14 mouse cellular contexts compared by ENCODE assay signal in genomic region chr3:146766071-146766605, GRCm38 (mm10). TPM values are rescaled to one million over a fixed set of nuclear protein-coding genes. Genes with fewer than 3 reads are reported as not detected.
DNase-seq lines count a peak whose midpoint lies in the region; ATAC-seq and TF ChIP-seq lines count a peak whose summit lies in the region.
"Had no signal": no experiment of that assay in that cellular context is flagged by ENCODE, and none has a peak within 500 bp of the region (broad histone marks: within the 10 kb centered on the region; RNA-seq: fewer than 3 reads in every experiment).

No protein-coding gene starts in this region.

- no peak for TF ChIP-seq POLR2A in bone marrow macrophage, adult 2 months (IDR thresholded peaks at IDR 0.05; ENCODE audit: borderline replicate concordance, low read depth, low read length)

- H3K27me3 ChIP-seq in heart, embryonic 16.5 days (ENCODE audit: control insufficient read depth, insufficient read depth, low read length), result no peaks in the 10 kb centered on the region
- H3K27me3 ChIP-seq in megakaryocyte, embryonic 14.5 days (replicated peaks), result no peaks in the 10 kb centered on the region
- H3K27me3 ChIP-seq in neural tube, embryonic 13.5 days, result no peaks in the 10 kb centered on the region
- H3K27me3 ChIP-seq: CH12.LX had no signal

- peaks cover 31% of the 10 kb centered on the region for H3K4me1 ChIP-seq in heart, embryonic 16.5 days (ENCODE audit: control insufficient read depth, insufficient read depth, low read length)
- peaks cover 80% of the 10 kb centered on the region for H3K4me1 ChIP-seq in megakaryocyte, embryonic 14.5 days
- H3K4me1 ChIP-seq in bone marrow macrophage, adult 2 months (ENCODE audit: control insufficient read depth, insufficient read depth, low read length), result peaks cover 13% of the 10 kb centered on the region
- H3K4me1 ChIP-seq in neural tube, embryonic 13.5 days (replicated peaks), result peaks cover 43% of the 10 kb centered on the region

- H3K4me2 ChIP-seq in heart, embryonic 16.5 days (ENCODE audit: low read depth, low read length), result peak overlapping the region; percentile 67
- H3K4me2 ChIP-seq in neural tube, embryonic 13.5 days, result peak overlapping the region; percentile 59

- peak overlapping the region; percentile 49 for H3K9ac ChIP-seq in heart, embryonic 16.5 days (ENCODE audit: low read length)
- H3K9ac ChIP-seq in neural tube, embryonic 13.5 days, result no peak overlapping the region
- H3K9ac ChIP-seq: liver, embryonic 14.5 days had no signal

- DNase-seq in heart, postnatal 4 days, result no peak
- DNase-seq in thymus, postnatal 10 days (ENCODE audit: low spot score in 2 of 2), result no peak
- DNase-seq: adrenal gland, postnatal 25 days; kidney, postnatal 25 days; lung, postnatal 4 days had no signal

- peak overlapping the region; percentile 43 for H3K4me3 ChIP-seq in heart, embryonic 16.5 days (ENCODE audit: low read length)
- H3K4me3 ChIP-seq in megakaryocyte, embryonic 14.5 days (replicated peaks), result peak overlapping the region; percentile 47
- H3K4me3 ChIP-seq in bone marrow macrophage, adult 2 months (ENCODE audit: insufficient read depth, low read length), result no peak overlapping the region
- H3K4me3 ChIP-seq in neural tube, embryonic 13.5 days, result no peak overlapping the region
- H3K4me3 ChIP-seq: forebrain, embryonic 10.5 days had no signal

- H3K36me3 ChIP-seq in heart, embryonic 16.5 days (ENCODE audit: control insufficient read depth, insufficient read depth), result no peaks in the 10 kb centered on the region
- peaks cover 48% of the 10 kb centered on the region for H3K36me3 ChIP-seq in megakaryocyte, embryonic 14.5 days (replicated peaks; ENCODE audit: low read length)
- H3K36me3 ChIP-seq in neural tube, embryonic 13.5 days, result no peaks in the 10 kb centered on the region

- ATAC-seq in heart, embryonic 16.5 days (replicated peaks; ENCODE audit: extremely low read depth, insufficient read depth, low FRiP score), result no peak
- no peak for ATAC-seq in megakaryocyte, adult 5-6 weeks (ENCODE audit: poor library complexity, severe bottlenecking)
- no peak for ATAC-seq in neural tube, embryonic 13.5 days (ENCODE audit: low read depth)
- ATAC-seq: inflammation-experienced regulatory T-cells, adult 6 months had no signal

- H3K9me3 ChIP-seq in heart, embryonic 16.5 days (replicated peaks; ENCODE audit: control insufficient read depth, low read length), result no peaks in the 10 kb centered on the region
- no peaks in the 10 kb centered on the region for H3K9me3 ChIP-seq in megakaryocyte, embryonic 14.5 days
- no peaks in the 10 kb centered on the region for H3K9me3 ChIP-seq in neural tube, embryonic 13.5 days
- H3K9me3 ChIP-seq: forebrain, embryonic 10.5 days had no signal

- H3K27ac ChIP-seq in heart, embryonic 16.5 days (ENCODE audit: low read length), result peak overlapping the region; percentile 79
- peak overlapping the region; percentile 5; the same call in 1 of the 2 replicates for H3K27ac ChIP-seq in bone marrow macrophage, adult 2 months (ENCODE audit: insufficient read depth, low read depth, low read length)
- peak overlapping the region; percentile 19; the same call in 1 of the 2 replicates for H3K27ac ChIP-seq in neural tube, embryonic 13.5 days (replicated peaks)
- H3K27ac ChIP-seq: forebrain, embryonic 10.5 days; liver, embryonic 14.5 days had no signal

- 70% methylated on average over 4 of the region's 4 CpGs for WGBS in heart, embryonic 16.5 days
- 85% methylated on average over 4 of the region's 4 CpGs for WGBS in neural tube, embryonic 13.5 days

- no peak for TF ChIP-seq CTCF in bone marrow macrophage, adult 2 months (IDR thresholded peaks at IDR 0.05; ENCODE audit: low read depth, low read length)

RNA-seq across cellular contexts. Expression of gene Prkacb, which starts 46.7 kb away (rescaled TPM):
- polyA plus RNA-seq in heart, embryonic 16.5 days (2015; fragmentation: Nextera tagmentation; extraction: Ambion mirVana), result 52.6 and 53.5 TPM in 2 replicates
- total RNA-seq in heart, postnatal 4 days (2021), result 100 to 1,000 TPM in 1 of 2 experiments, 10 to 100 TPM in 1; 93.6 to 106 TPM
- polyA plus RNA-seq in megakaryocyte, embryonic 14.5 days (2012; ENCODE audit: insufficient read depth, low replicate concordance), result 5.7 and 10.8 TPM in 2 replicates
- total RNA-seq in megakaryocyte, adult 5-6 weeks (2015), result 47.3 and 50.7 TPM in 2 replicates
- total RNA-seq in megakaryocyte, adult 5-6 weeks (2017), result 58.2 and 59.8 TPM in 2 replicates
- polyA plus RNA-seq in bone marrow macrophage, adult 2 months (2012; ENCODE audit: insufficient read depth, insufficient read length, missing spikeins), result 107 and 120 TPM in 2 replicates
- polyA plus RNA-seq in neural tube, embryonic 13.5 days (2015; fragmentation: Nextera tagmentation; extraction: Ambion mirVana), result 133 and 140 TPM in 2 replicates

Comparison
In these comparisons a context has a peak if more than half of its experiments do, and no peak if none do; other contexts are left out.
1. H3K27ac ChIP-seq: peak in every context shown above with its lines; median percentile 79 in heart, embryonic 16.5 days; 19 in neural tube, embryonic 13.5 days; 5 in bone marrow macrophage, adult 2 months.
2. H3K4me3 ChIP-seq: peak in heart, embryonic 16.5 days (single experiment) and megakaryocyte, embryonic 14.5 days (single experiment); none in bone marrow macrophage, adult 2 months (single experiment) and neural tube, embryonic 13.5 days (single experiment).